Mouse (Mus musculus) forebrain, embryonic 10.5 days (tissue): ENCODE results near the gene H2al1a. TPM values are rescaled to one million over a fixed set of nuclear protein-coding genes. Genes with fewer than 3 reads are reported as not detected.
A peak's percentile ranks its signal among the peaks of the same experiment; 100 is the strongest.
"Not testable (repeated sequence)": the region's sequence is repeated elsewhere in the genome, so short reads cannot be mapped to it uniquely, and the experiment has no call there.

Experiments used
- DNase-seq: peaks from one replicate; pipeline ENCODE4 v3.0.0-alpha.2; 2017; ENCODE audit warnings: low spot score; ENCODE audit errors: extremely low spot score
- H3K27ac ChIP-seq: fragments of 300-500 bp; sonication (generic); 2 replicates; pipeline ENCODE4 v1.5.1; 2016; ENCODE audit warnings: mild to moderate bottlenecking
- H3K27me3 ChIP-seq: fragments of 300-500 bp; sonication (generic); 2 replicates; pipeline ENCODE4 v1.6.1; 2016; ENCODE audit warnings: mild to moderate bottlenecking; ENCODE audit not compliant: poor library complexity, severe bottlenecking
- H3K36me3 ChIP-seq: fragments of 300-500 bp; sonication (generic); replicated peaks from 2 replicates; pipeline ENCODE4 v1.6.1; 2016; ENCODE audit warnings: mild to moderate bottlenecking, moderate library complexity
- H3K4me1 ChIP-seq: fragments of 300-500 bp; sonication (generic); 2 replicates; pipeline ENCODE4 v1.6.1; 2016
- H3K4me3 ChIP-seq: fragments of 300-500 bp; sonication (generic); 2 replicates; pipeline ENCODE4 v1.5.1; 2016; ENCODE audit warnings: mild to moderate bottlenecking, moderate library complexity
- H3K9me3 ChIP-seq: fragments of 300-500 bp; sonication (generic); 2 replicates; pipeline ENCODE4 v1.6.1; 2016; ENCODE audit warnings: mild to moderate bottlenecking, moderate library complexity
- WGBS: fragments of 180-500 bp; shearing (Covaris S2); methylation state at CpG from one replicate; pipeline ENCODE4 v1.1.7; 2016; 5-methylcytosine and 5-hydroxymethylcytosine counted together
- polyA plus RNA-seq: library from polyadenylated mRNA; unstranded; fragments of >200 nt; fragmentation: Nextera tagmentation; extraction: Ambion mirVana; gene quantifications from 2 replicates; pipeline ENCODE4 v1.2.1, GENCODE M21; 2016

H2al1a gene
- polyA plus RNA-seq, result not detected in 2 replicates

DNA sequence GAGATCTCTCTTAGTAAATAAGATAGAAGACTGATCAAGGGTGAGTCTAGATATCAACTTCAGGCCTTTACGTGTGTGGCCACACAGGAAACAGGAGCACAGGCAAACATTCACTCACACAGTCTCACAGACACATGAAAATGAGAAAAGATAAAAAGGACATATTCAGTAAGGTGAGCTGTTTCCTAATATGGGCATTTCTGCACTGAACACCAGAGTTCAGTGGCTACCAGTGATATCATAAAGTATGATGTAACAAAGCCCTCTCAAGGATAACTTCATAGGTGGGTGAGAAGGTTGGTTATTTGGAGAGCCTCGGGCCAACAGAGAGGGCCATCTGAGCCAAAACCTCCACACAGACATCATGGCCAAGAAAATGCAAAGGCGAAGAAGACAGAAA is at the start of gene H2al1a:
H2al1a (plus strand) TSS at position 301 of the 400 bp plus-strand sequence.
- no CpG with 5 or more reads among the region's 3 CpGs for WGBS
- H3K4me1 ChIP-seq, DNase-seq, H3K9me3 ChIP-seq, H3K27ac ChIP-seq, H3K36me3 ChIP-seq, H3K4me3 ChIP-seq: not testable (repeated sequence)
- H3K27me3 ChIP-seq, result peaks cover 32% of the 10 kb centered on the region

GRCm38 (mm10) chrX:11250155-11250554 is 48.9 kb upstream of the H2al1a start:
- no peaks in the 10 kb centered on the region for H3K36me3 ChIP-seq
- no peak overlapping the region for H3K27ac ChIP-seq
- H3K9me3 ChIP-seq, result no peaks in the 10 kb centered on the region
- WGBS, result 21% methylated on average over 12 of the region's 12 CpGs
- H3K4me3 ChIP-seq, result no peak overlapping the region
- H3K27me3 ChIP-seq, result peaks cover 92% of the 10 kb centered on the region
- peak; percentile 15 for DNase-seq
- H3K4me1 ChIP-seq, result peaks cover 23% of the 10 kb centered on the region

DNA sequence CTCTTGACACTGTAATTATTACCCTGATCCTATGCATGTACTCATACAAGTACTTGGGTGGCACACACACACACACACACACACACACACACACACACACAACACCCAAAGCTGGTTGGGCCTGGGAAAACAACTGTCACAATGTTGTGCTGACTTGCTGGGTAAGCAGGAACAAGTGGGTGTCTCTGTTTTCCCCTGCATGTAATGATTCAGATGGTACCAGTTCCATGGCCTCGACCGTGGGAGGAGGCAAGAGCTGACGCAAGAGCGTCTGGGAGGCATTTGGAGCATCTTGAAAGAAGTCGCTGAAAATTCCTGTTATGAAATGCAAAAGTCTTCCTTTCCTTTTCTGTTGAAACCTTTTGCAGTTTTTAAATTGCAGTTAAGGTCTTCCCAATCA is 45.0 kb upstream of the H2al1a start:
- 74% methylated on average over 5 of the region's 5 CpGs for WGBS
- Histone ChIP-seq H3K27me3 (peaks cover 96% of the 10 kb centered on the region), H3K4me3 (no peak overlapping the region), H3K36me3 (no peaks in the 10 kb centered on the region), H3K27ac (no peak overlapping the region), H3K4me1 (peaks cover 31% of the 10 kb centered on the region), H3K9me3 (no peaks in the 10 kb centered on the region)
- no peak for DNase-seq

- Histone ChIP-seq H3K27ac (0 out of 2 replicates have a peak overlapping the region, but pooled peaks have one; percentile 25), H3K27me3 (peaks cover 97% of the 10 kb centered on the region), H3K4me3 (no peak overlapping the region), H3K9me3 (no peaks in the 10 kb centered on the region), H3K36me3 (no peaks in the 10 kb centered on the region), H3K4me1 (peaks cover 30% of the 10 kb centered on the region)
- 53% methylated on average over 11 of the region's 11 CpGs for WGBS
- DNase-seq, result no peak
Measured at GRCm38 (mm10) chrX:11254521-11255207, 44.4 kb upstream of the H2al1a start.

- Histone ChIP-seq H3K27me3 (peaks cover 98% of the 10 kb centered on the region), H3K4me3 (no peak overlapping the region), H3K36me3 (no peaks in the 10 kb centered on the region), H3K4me1 (peaks cover 19% of the 10 kb centered on the region), H3K27ac (0 out of 2 replicates have a peak overlapping the region, but pooled peaks have one; percentile 25), H3K9me3 (no peaks in the 10 kb centered on the region)
- WGBS, result 68% methylated on average over 8 of the region's 8 CpGs
- DNase-seq, result no peak
Measured at GRCm38 (mm10) chrX:11255564-11256360, 43.3 kb upstream of the H2al1a start.

DNA sequence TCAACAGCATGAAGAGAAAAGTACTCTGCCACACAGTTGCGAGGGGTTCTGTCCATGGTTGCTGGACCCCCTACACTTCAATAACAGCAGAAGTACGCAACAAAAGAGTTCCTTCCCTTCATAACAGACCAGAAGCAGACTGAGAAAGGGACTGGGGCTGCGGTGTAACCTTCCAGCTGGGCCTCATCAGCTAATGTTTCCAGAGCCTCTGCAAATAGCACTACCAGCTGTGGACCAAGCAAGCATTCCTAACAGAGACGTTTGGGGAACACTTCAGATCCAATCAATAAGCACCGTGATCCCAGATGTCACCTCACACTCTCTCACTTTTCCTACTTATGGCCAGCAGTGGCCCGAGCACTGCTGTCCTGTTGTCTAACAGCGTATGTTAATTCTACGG is 34.1 kb upstream of the H2al1a start:
- Histone ChIP-seq H3K4me3 (no peak overlapping the region), H3K27ac (no peak overlapping the region), H3K4me1 (no peaks in the 10 kb centered on the region), H3K9me3 (no peaks in the 10 kb centered on the region), H3K27me3 (peaks cover 90% of the 10 kb centered on the region), H3K36me3 (no peaks in the 10 kb centered on the region)
- DNase-seq, result no peak
- WGBS, result 84% methylated on average over 8 of the region's 8 CpGs

- H3K9me3 ChIP-seq, result no peaks in the 10 kb centered on the region
- 72% methylated on average over 7 of the region's 7 CpGs for WGBS
- H3K36me3 ChIP-seq, result no peaks in the 10 kb centered on the region
- H3K4me3 ChIP-seq, result no peak overlapping the region
- no peak overlapping the region for H3K27ac ChIP-seq
- H3K27me3 ChIP-seq, result peaks cover 84% of the 10 kb centered on the region
- DNase-seq, result no peak
- H3K4me1 ChIP-seq, result no peaks in the 10 kb centered on the region
Measured at GRCm38 (mm10) chrX:11267791-11268190, 31.3 kb upstream of the H2al1a start.

- no peaks in the 10 kb centered on the region for H3K4me1 ChIP-seq
- no peak overlapping the region for H3K27ac ChIP-seq
- H3K27me3 ChIP-seq, result peaks cover 89% of the 10 kb centered on the region
- no peak overlapping the region for H3K4me3 ChIP-seq
- 84% methylated on average over 3 of the region's 3 CpGs for WGBS
- no peak for DNase-seq
- H3K36me3 ChIP-seq, result no peaks in the 10 kb centered on the region
- no peaks in the 10 kb centered on the region for H3K9me3 ChIP-seq
Measured at GRCm38 (mm10) chrX:11269074-11269473, 30.0 kb upstream of the H2al1a start.

DNA sequence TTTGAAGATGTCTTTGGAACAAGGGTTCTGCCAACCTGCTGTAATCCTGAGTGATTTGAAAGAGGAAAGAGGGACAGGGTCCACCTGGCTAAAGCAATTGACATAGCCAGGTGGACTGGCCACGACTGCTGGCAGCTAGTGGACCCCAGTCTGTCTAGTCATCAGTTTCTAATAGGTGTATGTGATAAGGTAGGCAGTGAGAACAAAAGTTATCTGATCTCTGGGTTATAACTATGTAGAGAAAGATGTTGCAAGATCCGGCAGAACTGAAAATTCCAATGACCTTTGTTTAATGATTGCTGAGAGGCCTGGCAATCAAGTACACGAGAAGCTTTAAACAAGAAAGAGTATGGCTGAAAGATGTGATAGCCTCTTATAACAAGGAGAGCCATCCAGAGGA is 25.9 kb upstream of the H2al1a start:
- Histone ChIP-seq H3K27ac (no peak overlapping the region), H3K9me3 (no peaks in the 10 kb centered on the region), H3K36me3 (no peaks in the 10 kb centered on the region), H3K4me3 (no peak overlapping the region), H3K27me3 (peaks cover 76% of the 10 kb centered on the region), H3K4me1 (no peaks in the 10 kb centered on the region)
- no peak for DNase-seq
- 83% methylated on average over 3 of the region's 3 CpGs for WGBS

DNA sequence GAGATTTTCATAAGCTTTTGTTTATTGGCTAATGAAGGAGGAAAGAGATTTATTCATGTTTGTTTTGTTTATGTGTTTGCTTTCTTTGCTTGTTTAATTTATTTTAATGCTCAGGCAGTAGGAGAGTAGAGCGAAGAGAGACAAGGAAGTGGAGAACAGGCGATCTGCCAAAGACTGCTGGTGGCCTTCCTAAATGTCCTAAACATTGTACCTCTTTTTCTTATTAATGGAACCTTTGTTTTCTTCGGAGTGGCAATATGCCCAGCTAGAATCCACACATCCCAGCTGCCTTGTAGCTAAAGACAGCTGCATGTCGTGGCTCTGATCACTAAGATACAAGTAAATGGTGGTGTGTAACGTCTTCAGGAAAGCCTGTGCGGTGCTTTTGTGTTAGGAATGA is 22.0 kb upstream of the H2al1a start:
- DNase-seq, result no peak
- 82% methylated on average over 6 of the region's 6 CpGs for WGBS
- H3K36me3 ChIP-seq, result no peaks in the 10 kb centered on the region
- no peaks in the 10 kb centered on the region for H3K9me3 ChIP-seq
- H3K27me3 ChIP-seq, result peaks cover 71% of the 10 kb centered on the region
- no peak overlapping the region for H3K27ac ChIP-seq
- H3K4me1 ChIP-seq, result no peaks in the 10 kb centered on the region
- no peak overlapping the region for H3K4me3 ChIP-seq

DNA sequence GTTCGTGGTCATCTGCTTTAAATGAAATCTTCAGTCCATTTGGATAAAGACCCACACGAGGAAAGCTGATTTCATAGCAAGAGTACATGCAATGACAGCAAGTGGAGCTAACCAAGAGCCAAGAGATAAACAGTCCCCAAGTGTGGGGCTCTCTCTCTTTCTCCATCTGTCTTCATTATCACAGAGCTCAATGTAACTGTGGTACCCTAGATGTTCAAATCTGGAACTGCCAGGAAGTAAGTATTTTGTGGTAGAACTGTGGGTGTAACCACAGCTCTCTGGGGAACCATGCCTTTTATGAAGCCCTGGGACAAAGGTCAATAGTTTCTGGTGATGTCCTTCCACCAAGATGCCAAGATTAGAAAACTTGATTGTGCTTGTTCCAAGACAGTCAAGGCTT is 18.3 kb upstream of the H2al1a start:
- Histone ChIP-seq H3K4me1 (no peaks in the 10 kb centered on the region), H3K9me3 (peaks cover 3% of the 10 kb centered on the region; the same call in 1 of the 2 replicates), H3K4me3 (no peak overlapping the region), H3K27me3 (peaks cover 54% of the 10 kb centered on the region), H3K27ac (no peak overlapping the region), H3K36me3 (no peaks in the 10 kb centered on the region)
- DNase-seq, result no peak
- WGBS, result 80% methylated on average over 2 of the region's 2 CpGs

DNA sequence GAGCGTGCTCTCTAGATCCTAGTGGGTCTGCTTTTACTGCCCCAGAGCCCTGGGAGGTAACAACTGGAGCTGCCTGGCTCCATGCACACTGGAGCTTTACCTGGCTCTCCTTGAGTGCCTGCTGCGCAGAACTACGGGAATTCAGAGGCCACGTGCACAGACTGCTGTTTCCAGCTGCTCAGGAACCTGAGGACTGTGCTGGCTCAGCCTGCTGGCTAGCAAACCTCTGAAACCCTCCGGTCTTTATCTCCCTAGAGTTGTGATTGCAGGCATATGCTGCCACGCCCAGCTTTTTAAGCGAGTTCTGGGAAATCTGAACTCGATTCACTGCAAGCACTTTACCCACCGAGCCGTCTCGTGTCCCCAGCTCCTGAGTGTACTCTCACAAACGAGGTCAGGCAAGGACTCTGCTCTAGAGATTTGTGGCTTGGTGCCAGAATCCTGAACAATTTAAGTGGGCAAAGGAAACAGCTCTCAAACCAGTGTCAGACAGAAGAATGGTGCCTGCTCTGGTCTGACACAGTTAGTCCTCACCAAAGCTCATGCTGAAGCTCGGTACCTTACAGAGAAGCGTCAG is 10.7 kb upstream of the H2al1a start:
- Histone ChIP-seq H3K4me3 (no peak overlapping the region), H3K4me1 (no peaks in the 10 kb centered on the region), H3K27me3 (peaks cover 70% of the 10 kb centered on the region), H3K36me3 (no peaks in the 10 kb centered on the region), H3K27ac (no peak overlapping the region), H3K9me3 (peaks cover 3% of the 10 kb centered on the region; the same call in 1 of the 2 replicates)
- DNase-seq, result no peak
- 89% methylated on average over 14 of the region's 14 CpGs for WGBS

- H3K27me3 ChIP-seq, result peaks cover 76% of the 10 kb centered on the region
- no peaks in the 10 kb centered on the region for H3K4me1 ChIP-seq
- no peaks in the 10 kb centered on the region for H3K9me3 ChIP-seq
- 44% methylated on average over 4 of the region's 4 CpGs for WGBS
- no peaks in the 10 kb centered on the region for H3K36me3 ChIP-seq
- no peak overlapping the region for H3K4me3 ChIP-seq
- H3K27ac ChIP-seq, result no peak overlapping the region
- DNase-seq, result no peak
Measured at GRCm38 (mm10) chrX:11289244-11289643, 9.8 kb upstream of the H2al1a start.
